ENCODE assay signal across 26 mouse cellular contexts in the genomic region with DNA sequence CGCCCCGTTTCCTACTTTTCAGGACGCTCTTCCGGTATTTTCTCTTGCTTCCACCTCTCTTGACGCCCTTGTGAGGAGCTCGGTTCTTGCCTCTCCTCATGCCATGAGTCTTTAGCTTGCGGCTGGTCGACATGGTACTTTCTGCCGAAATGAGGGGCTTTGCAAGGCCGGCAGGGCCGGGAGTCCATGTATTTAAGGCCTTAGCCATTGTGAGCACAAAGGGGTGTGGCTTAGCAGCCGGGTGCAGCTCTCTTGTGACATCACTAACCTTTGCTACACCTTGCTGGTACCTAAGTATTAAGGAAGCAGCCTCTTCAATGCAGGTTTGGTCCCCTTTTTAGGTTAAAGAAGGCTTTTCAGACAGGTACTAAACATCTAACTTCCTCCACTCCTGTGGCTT. TPM values are rescaled to one million over a fixed set of nuclear protein-coding genes. Genes with fewer than 3 reads are reported as not detected.
"Had no signal": no experiment of that assay in that cellular context is flagged by ENCODE, and none has a peak within 500 bp of the region (broad histone marks: within the 10 kb centered on the region; RNA-seq: fewer than 3 reads in every experiment).

TSS of gene Tnp1 (minus strand) at position 179 of the 400 bp plus-strand sequence.

- H3K4me1 ChIP-seq: neural tube, embryonic 12.5 days; neural tube, embryonic 13.5 days; neural tube, embryonic 15.5 days; stomach, embryonic 15.5 days had no signal

- H3K9me3 ChIP-seq: neural tube, embryonic 12.5 days; neural tube, embryonic 13.5 days; neural tube, embryonic 15.5 days; stomach, embryonic 15.5 days had no signal

- DNase-seq: retina, postnatal 1 day; right cerebral cortex, adult 18-20 months; right cerebral cortex, postnatal 14 days; right cerebral cortex, postnatal 25 days; right cerebral cortex, postnatal 4 days; spleen, adult 18-20 months; thymus, adult 18-20 months; thymus, adult 2 months; thymus, postnatal 14 days; thymus, postnatal 25 days; thymus, postnatal 36 days; thymus, postnatal 4 days had no signal

- H3K4me2 ChIP-seq: neural tube, embryonic 12.5 days; neural tube, embryonic 13.5 days; neural tube, embryonic 15.5 days; stomach, embryonic 15.5 days had no signal

- H3K27ac ChIP-seq: neural tube, embryonic 12.5 days; neural tube, embryonic 13.5 days; neural tube, embryonic 15.5 days; stomach, embryonic 15.5 days; stomach, postnatal 0 days had no signal

- H3K27me3 ChIP-seq: neural tube, embryonic 12.5 days; neural tube, embryonic 13.5 days; neural tube, embryonic 15.5 days; stomach, embryonic 15.5 days had no signal

- H3K36me3 ChIP-seq: neural tube, embryonic 12.5 days; neural tube, embryonic 13.5 days; neural tube, embryonic 15.5 days; stomach, embryonic 15.5 days had no signal

- H3K9ac ChIP-seq: neural tube, embryonic 12.5 days; neural tube, embryonic 13.5 days; neural tube, embryonic 15.5 days; stomach, embryonic 15.5 days had no signal

- H3K4me3 ChIP-seq: neural tube, embryonic 12.5 days; neural tube, embryonic 13.5 days; neural tube, embryonic 15.5 days; stomach, embryonic 15.5 days had no signal

RNA-seq across cellular contexts. Expression of gene Tnp1, which starts in this region (rescaled TPM):
- total RNA-seq: neutrophil, adult 5-6 weeks had no signal
- polyA plus RNA-seq: neural tube, embryonic 11.5 days; neural tube, embryonic 12.5 days; neural tube, embryonic 13.5 days; neural tube, embryonic 14.5 days; neural tube, embryonic 15.5 days; small intestine, adult 2 months; spleen, adult 2 months; stomach, embryonic 14.5 days; stomach, embryonic 15.5 days; stomach, embryonic 16.5 days; stomach, postnatal 0 days; thymus, postnatal 0 days; urinary bladder, adult 2 months had no signal
